Mouse (Mus musculus) embryonic facial prominence, embryonic 15.5 days (tissue): Measurements from ENCODE around the gene Rpusd3. TPM values are rescaled to one million over a fixed set of nuclear protein-coding genes. Genes with fewer than 3 reads are reported as not detected.

Experiments
- ATAC-seq: fragments of 200-750 bp; cut with Nextera tagmentation; 2 replicates; pipeline ENCODE4 v1.8.0; 2017; ENCODE audit warnings: low read depth, moderate TSS enrichment; ENCODE audit not compliant: insufficient number of reproducible peaks, low FRiP score, low TSS enrichment
- H3K27ac ChIP-seq: fragments of 300-500 bp; sonication (generic); replicated peaks from 2 replicates; pipeline ENCODE4 v1.5.1; 2015; ENCODE audit warnings: mild to moderate bottlenecking, inconsistent platforms
- H3K27me3 ChIP-seq: fragments of 300-500 bp; sonication (generic); 2 replicates; pipeline ENCODE4 v1.6.1; 2015; ENCODE audit warnings: inconsistent platforms
- H3K36me3 ChIP-seq: fragments of 300-500 bp; sonication (generic); 2 replicates; pipeline ENCODE4 v1.6.1; 2015; ENCODE audit warnings: mild to moderate bottlenecking, inconsistent platforms
- H3K4me1 ChIP-seq: fragments of 300-500 bp; sonication (generic); 2 replicates; pipeline ENCODE4 v1.6.1; 2015; ENCODE audit warnings: inconsistent platforms
- H3K4me2 ChIP-seq: fragments of 300-500 bp; sonication (generic); replicated peaks from 2 replicates; pipeline ENCODE4 v1.6.1; 2015; ENCODE audit warnings: mild to moderate bottlenecking, inconsistent platforms
- H3K4me3 ChIP-seq: fragments of 300-500 bp; sonication (generic); replicated peaks from 2 replicates; pipeline ENCODE4 v1.5.1; 2015; ENCODE audit warnings: mild to moderate bottlenecking, inconsistent platforms
- H3K9ac ChIP-seq: fragments of 300-500 bp; sonication (generic); 2 replicates; pipeline ENCODE4 v1.6.1; 2015; ENCODE audit warnings: inconsistent platforms
- H3K9me3 ChIP-seq: fragments of 300-500 bp; sonication (generic); replicated peaks from 2 replicates; pipeline ENCODE4 v1.6.1; 2016; ENCODE audit warnings: inconsistent platforms
- WGBS: fragments of 180-500 bp; shearing (Covaris S2); methylation state at CpG from one replicate; pipeline ENCODE4 v1.1.7; 2015; 5-methylcytosine and 5-hydroxymethylcytosine counted together
- microRNA-seq: library from miRNA; unstranded; fragments of <30 nt; microRNA quantifications from one replicate; pipeline ENCODE4, GENCODE M21; 2016; ENCODE audit warnings: borderline number of aligned reads
- polyA plus RNA-seq: library from polyadenylated mRNA; unstranded; fragments of >200 nt; fragmentation: Nextera tagmentation; extraction: Ambion mirVana; gene quantifications from 2 replicates; pipeline ENCODE4 v1.2.1, GENCODE M21; 2015

Rpusd3 gene
- polyA plus RNA-seq, 1 experiment from 2014 or later = 19.7 TPM

GRCm38 (mm10) chr6:113366639-113367038 is 52.5 kb downstream of the Rpusd3 start:
- no peaks in the 10 kb centered on the region for H3K4me1 ChIP-seq
- H3K36me3 ChIP-seq = peaks cover 51% of the 10 kb centered on the region
- H3K9me3 ChIP-seq = no peaks in the 10 kb centered on the region
- no peaks in the 10 kb centered on the region for H3K27me3 ChIP-seq
- no peak overlapping the region for H3K4me3 ChIP-seq
- H3K4me2 ChIP-seq = no peak overlapping the region
- H3K27ac ChIP-seq = no peak overlapping the region
- 87% methylated on average over 6 of the region's 6 CpGs for WGBS
- H3K9ac ChIP-seq = no peak overlapping the region
- no peak for ATAC-seq

Small RNAs within 50 kb of the gene (microRNA-seq; reads per million reads assigned to microRNA genes)
- gene Gm24387 = not detected

Other genes starting within 250 kb of the Rpusd3 start
- 1.5 and 1.9 TPM in 2 replicates for gene Lhfpl4, start 224.0 kb downstream of the Rpusd3 start, polyA plus RNA-seq
- 32.3 and 35.6 TPM in 2 replicates for gene Mtmr14, start 181.5 kb downstream of the Rpusd3 start, polyA plus RNA-seq
- 0.21 and 1.1 TPM in 2 replicates for gene Cpne9, start 137.0 kb downstream of the Rpusd3 start, polyA plus RNA-seq
- gene Brpf1, start 112.2 kb downstream of the Rpusd3 start, polyA plus RNA-seq = 18.0 and 22.9 TPM in 2 replicates
- gene Ogg1, start 92.4 kb downstream of the Rpusd3 start, polyA plus RNA-seq = 12.5 and 13.6 TPM in 2 replicates
- gene Camk1, start 75.4 kb downstream of the Rpusd3 start, polyA plus RNA-seq = 100 and 101 TPM in 2 replicates
- 51.0 and 54.2 TPM in 2 replicates for gene Tada3, start 41.5 kb downstream of the Rpusd3 start, polyA plus RNA-seq
- gene Arpc4, start 41.2 kb downstream of the Rpusd3 start, polyA plus RNA-seq = 381 and 384 TPM in 2 replicates
- gene Ttll3, start 30.1 kb downstream of the Rpusd3 start, polyA plus RNA-seq = 7.7 and 10.7 TPM in 2 replicates
- not detected in 2 replicates for gene Cidec, start 16.4 kb upstream of the Rpusd3 start, polyA plus RNA-seq
- gene Jagn1, start 23.2 kb upstream of the Rpusd3 start, polyA plus RNA-seq = 81.4 and 84.8 TPM in 2 replicates
- 11.7 and 12.2 TPM in 2 replicates for gene Il17re, start 39.1 kb upstream of the Rpusd3 start, polyA plus RNA-seq
- 34.3 and 37.5 TPM in 2 replicates for gene Il17rc, start 52.1 kb upstream of the Rpusd3 start, polyA plus RNA-seq
- 21.5 and 22.5 TPM in 2 replicates for gene Creld1, start 64.0 kb upstream of the Rpusd3 start, polyA plus RNA-seq
- 1.6 and 2.0 TPM in 2 replicates for gene Prrt3, start 82.6 kb upstream of the Rpusd3 start, polyA plus RNA-seq
- 101 and 103 TPM in 2 replicates for gene Emc3, start 112.3 kb upstream of the Rpusd3 start, polyA plus RNA-seq
- 6.6 and 6.9 TPM in 2 replicates for gene Fancd2, start 112.3 kb upstream of the Rpusd3 start, polyA plus RNA-seq
- gene Fancd2os, start 181.4 kb upstream of the Rpusd3 start, polyA plus RNA-seq = 0.16 TPM in 1 of 2 replicates, not detected in the other
- gene Brk1, start 185.4 kb upstream of the Rpusd3 start, polyA plus RNA-seq = 221 and 230 TPM in 2 replicates
- gene Vhl, start 204.6 kb upstream of the Rpusd3 start, polyA plus RNA-seq = 43.4 and 47.8 TPM in 2 replicates
- gene Irak2, start 219.1 kb upstream of the Rpusd3 start, polyA plus RNA-seq = 4.0 and 5.8 TPM in 2 replicates